8 mouse cellular contexts compared by ENCODE assay signal in genomic region chr1:13494727-13495404, GRCm38 (mm10).
A peak's percentile ranks its signal among the peaks of the same experiment; 100 is the strongest.
DNase-seq lines count a peak whose midpoint lies in the region; ATAC-seq lines count a peak whose summit lies in the region.

No protein-coding gene starts in this region.

- no peak overlapping the region for H3K9ac ChIP-seq in heart, embryonic 15.5 days
- H3K9ac ChIP-seq in liver, embryonic 13.5 days: no peak overlapping the region

- H3K9me3 ChIP-seq in heart, embryonic 15.5 days (replicated peaks): no peaks in the 10 kb centered on the region
- H3K9me3 ChIP-seq in liver, embryonic 13.5 days (replicated peaks): no peaks in the 10 kb centered on the region

- H3K36me3 ChIP-seq in heart, embryonic 15.5 days: no peaks in the 10 kb centered on the region
- H3K36me3 ChIP-seq in liver, embryonic 13.5 days: no peaks in the 10 kb centered on the region

- DNase-seq in heart, adult 8-10 months (ENCODE audit: low spot score): no peak
- no peak for DNase-seq in liver, embryonic 13.5 days
- DNase-seq in urinary bladder, postnatal 4 days (ENCODE audit: low spot score in 2 of 2): no peak
- DNase-seq in lung, postnatal 14 days: no peak
- DNase-seq in right cerebral cortex, postnatal 4 days: no peak

- H3K4me1 ChIP-seq in heart, embryonic 15.5 days (replicated peaks): no peaks in the 10 kb centered on the region
- H3K4me1 ChIP-seq in liver, embryonic 13.5 days (replicated peaks): no peaks in the 10 kb centered on the region

- H3K27me3 ChIP-seq in heart, embryonic 15.5 days: no peaks in the 10 kb centered on the region
- peaks cover 19% of the 10 kb centered on the region for H3K27me3 ChIP-seq in liver, embryonic 13.5 days

- 23% methylated on average over 16 of the region's 16 CpGs for WGBS in heart, embryonic 15.5 days
- 16% methylated on average over 16 of the region's 16 CpGs for WGBS in liver, embryonic 13.5 days (ENCODE audit: insufficient replicate concordance)

- peak overlapping the region; percentile 34 for H3K4me3 ChIP-seq in heart, embryonic 15.5 days
- no peak overlapping the region; the same call in 1 of the 2 replicates for H3K4me3 ChIP-seq in liver, embryonic 13.5 days (replicated peaks)

- no peak overlapping the region for H3K27ac ChIP-seq in heart, embryonic 15.5 days
- no peak overlapping the region for H3K27ac ChIP-seq in liver, embryonic 13.5 days

- ATAC-seq in heart, embryonic 15.5 days (replicated peaks; ENCODE audit: insufficient number of reproducible peaks, insufficient read depth, low FRiP score, low read depth): no peak
- ATAC-seq in common myeloid progenitor, adult 5-6 weeks (replicated peaks; ENCODE audit: low read depth, poor library complexity, severe bottlenecking): peak; percentile 72
- ATAC-seq in inflammation-experienced regulatory T-cells, adult 6 months: peak; percentile 64
- ATAC-seq in liver, embryonic 13.5 days (ENCODE audit: low read depth): no peak

- H3K4me2 ChIP-seq in heart, embryonic 15.5 days: peak overlapping the region; percentile 59
- H3K4me2 ChIP-seq in liver, embryonic 13.5 days: peak overlapping the region; percentile 25

Comparison
In these comparisons a context has a peak if more than half of its experiments do, and no peak if none do; other contexts are left out.
1. ATAC-seq: peak in common myeloid progenitor, adult 5-6 weeks (single experiment) and inflammation-experienced regulatory T-cells, adult 6 months (single experiment); none in heart, embryonic 15.5 days (single experiment) and liver, embryonic 13.5 days (single experiment).